8 mouse cellular contexts compared by ENCODE assay signal in the genomic region with DNA sequence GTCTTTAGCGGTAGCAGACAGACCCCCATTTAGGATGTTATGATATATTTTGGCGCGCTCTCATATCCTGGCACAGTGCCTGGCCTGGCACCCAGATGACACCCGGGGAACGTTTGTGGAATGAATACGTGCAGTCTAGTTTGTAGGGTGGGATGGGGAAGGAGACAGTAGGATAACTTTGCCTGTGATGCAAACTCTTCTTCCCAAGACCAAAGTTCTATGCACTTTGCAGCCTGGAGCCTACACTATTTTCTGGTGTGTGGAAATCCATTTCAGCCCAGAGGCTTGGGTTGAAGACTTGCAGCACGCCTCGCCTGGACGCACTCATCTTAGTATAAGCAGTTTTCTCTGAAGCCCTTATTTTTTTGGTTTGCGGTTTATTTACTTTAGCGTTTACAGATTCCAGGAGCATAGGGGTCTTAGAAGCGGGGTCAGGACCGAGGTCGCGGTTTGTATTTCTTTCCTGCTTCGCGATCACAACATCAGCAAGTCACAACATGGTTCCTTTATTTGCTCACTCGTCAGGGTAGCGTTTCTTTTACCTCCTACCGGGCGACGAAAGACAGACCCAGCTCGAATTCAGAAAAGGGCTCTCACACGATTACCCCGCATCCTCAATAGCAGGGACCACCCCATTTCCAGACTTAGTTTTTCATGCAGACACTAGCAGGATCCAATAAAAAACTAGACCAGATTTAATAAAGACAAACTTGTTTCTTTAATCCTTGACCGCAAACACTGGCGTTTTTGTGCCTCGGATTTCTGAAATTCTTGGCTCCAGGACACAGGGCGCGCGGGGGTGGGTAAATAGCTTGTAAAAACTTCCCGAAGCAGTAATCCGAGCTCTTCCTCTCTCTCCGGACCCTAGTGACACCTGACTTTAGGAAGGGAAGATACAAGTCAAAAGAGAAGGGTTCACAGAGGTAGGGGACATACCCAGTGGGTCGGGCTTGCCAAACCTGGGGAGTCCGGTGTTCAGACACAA. TPM values are rescaled to one million over a fixed set of nuclear protein-coding genes. Genes with fewer than 3 reads are reported as not detected.
A peak's percentile ranks its signal among the peaks of the same experiment; 100 is the strongest.
DNase-seq lines count a peak whose midpoint lies in the region; ATAC-seq and TF ChIP-seq lines count a peak whose summit lies in the region.

No protein-coding gene starts in this region.

- H3K4me3 ChIP-seq in gastrocnemius, adult 2 months: peak overlapping the region; percentile 96
- peak overlapping the region; percentile 84 for H3K4me3 ChIP-seq in heart, postnatal 0 days (ENCODE audit: low read depth, low read length)
- peak overlapping the region; percentile 59 to 82 for H3K4me3 ChIP-seq in liver, embryonic 14.5 days (ENCODE audit: insufficient read depth in 1 of 2, low read depth in 2 of 2, low read length in 2 of 2)
- peak overlapping the region; percentile 72 for H3K4me3 ChIP-seq in stomach, embryonic 14.5 days (ENCODE audit: low read depth, low read length)

- H3K27ac ChIP-seq in gastrocnemius, adult 2 months: peak overlapping the region; percentile 87
- peak overlapping the region; percentile 82 for H3K27ac ChIP-seq in heart, postnatal 0 days (ENCODE audit: low read depth)
- no peak overlapping the region for H3K27ac ChIP-seq in liver, embryonic 14.5 days
- H3K27ac ChIP-seq in stomach, embryonic 14.5 days (ENCODE audit: low read length): peak overlapping the region; percentile 69

- TF ChIP-seq CTCF in gastrocnemius, adult 2 months (IDR thresholded peaks at IDR 0.05): no peak
- no peak for TF ChIP-seq CTCF in heart, postnatal 0 days (IDR thresholded peaks at IDR 0.05; ENCODE audit: low read depth)
- no peak for TF ChIP-seq CTCF in liver, embryonic 14.5 days (IDR thresholded peaks at IDR 0.05; ENCODE audit: low read depth)

- DNase-seq in gastrocnemius, adult 2 months: no peak
- DNase-seq in gastrocnemius, adult 8-10 months (ENCODE audit: low spot score in 2 of 2): no peak
- DNase-seq in CD8-positive naive resting alpha-beta T cell, adult 2 months (ENCODE audit: low read depth in 2 of 2, low spot score in 2 of 2): peak; percentile 17 to 29
- DNase-seq in cerebellum, postnatal 14 days: peak; percentile 24 to 26
- DNase-seq in heart, postnatal 0 days (ENCODE audit: low spot score): peak; percentile 42
- DNase-seq in liver, embryonic 14.5 days (ENCODE audit: low read depth in 3 of 3, low spot score in 3 of 3): no peak
- no peak for DNase-seq in right cerebral cortex, postnatal 36 days (ENCODE audit: low spot score in 2 of 2)

- under 1% methylated on average over 36 of the region's 36 CpGs for WGBS in heart, postnatal 0 days
- WGBS in liver, embryonic 14.5 days (ENCODE audit: insufficient replicate concordance): 12% methylated on average over 36 of the region's 36 CpGs
- WGBS in stomach, embryonic 14.5 days: 3% methylated on average over 36 of the region's 36 CpGs

- ATAC-seq in heart, postnatal 0 days (ENCODE audit: insufficient read depth, low read depth): peak; percentile 20; the same call in 1 of the 2 replicates
- peak; percentile 34 for ATAC-seq in liver, embryonic 14.5 days (ENCODE audit: insufficient read depth)
- ATAC-seq in stomach, embryonic 14.5 days (ENCODE audit: insufficient number of reproducible peaks, insufficient read depth, low FRiP score, low read depth): no peak

- no peaks in the 10 kb centered on the region for H3K9me3 ChIP-seq in heart, postnatal 0 days (replicated peaks; ENCODE audit: control insufficient read depth, low read length)
- H3K9me3 ChIP-seq in liver, embryonic 14.5 days (ENCODE audit: control insufficient read depth, low read length): no peaks in the 10 kb centered on the region
- H3K9me3 ChIP-seq in stomach, embryonic 14.5 days (ENCODE audit: control insufficient read depth, low read depth, low read length): no peaks in the 10 kb centered on the region

- TF ChIP-seq EP300 in heart, postnatal 0 days (IDR thresholded peaks at IDR 0.05; ENCODE audit: low read depth): no peak
- no peak for TF ChIP-seq EP300 in liver, embryonic 14.5 days (IDR thresholded peaks at IDR 0.05; ENCODE audit: low read depth)

- intact Hi-C loops in gastrocnemius, adult 2 months (cut with DNase I): loop anchor here (2.0 to 5.0 kb wide), 2 partner anchors 27 to 95 kb away; partner anchors contain the start of gene Sumf1

- no peaks in the 10 kb centered on the region for H3K36me3 ChIP-seq in heart, postnatal 0 days (replicated peaks; ENCODE audit: control insufficient read depth, insufficient read depth, low read length)
- H3K36me3 ChIP-seq in liver, embryonic 14.5 days (replicated peaks; ENCODE audit: control insufficient read depth, insufficient read depth, low read depth): no peaks in the 10 kb centered on the region
- no peaks in the 10 kb centered on the region for H3K36me3 ChIP-seq in stomach, embryonic 14.5 days (ENCODE audit: control insufficient read depth, insufficient read depth, low read length)

- H3K4me1 ChIP-seq in heart, postnatal 0 days (ENCODE audit: control insufficient read depth, insufficient read depth): peaks cover 25% of the 10 kb centered on the region
- peaks cover 8 to 18% of the 10 kb centered on the region in 2 experiments for H3K4me1 ChIP-seq in liver, embryonic 14.5 days (replicated peaks; ENCODE audit: control insufficient read depth in 2 of 2, insufficient read depth in 2 of 2, low read length in 1 of 2)
- H3K4me1 ChIP-seq in stomach, embryonic 14.5 days (ENCODE audit: control insufficient read depth, insufficient read depth, low read length): peaks cover 19% of the 10 kb centered on the region

- peak overlapping the region; percentile 94 for H3K4me2 ChIP-seq in heart, postnatal 0 days (ENCODE audit: low read depth, low read length)
- peak overlapping the region; percentile 86 for H3K4me2 ChIP-seq in liver, embryonic 14.5 days (ENCODE audit: low read depth)
- peak overlapping the region; percentile 68 for H3K4me2 ChIP-seq in stomach, embryonic 14.5 days (replicated peaks; ENCODE audit: low read depth, low read length)

- no peaks in the 10 kb centered on the region for H3K27me3 ChIP-seq in heart, postnatal 0 days (ENCODE audit: control insufficient read depth, insufficient read depth, low read length)
- H3K27me3 ChIP-seq in liver, embryonic 14.5 days (ENCODE audit: control insufficient read depth, insufficient read depth, low read length): no peaks in the 10 kb centered on the region
- H3K27me3 ChIP-seq in stomach, embryonic 14.5 days (ENCODE audit: control insufficient read depth, insufficient read depth, low read length): no peaks in the 10 kb centered on the region

- peak overlapping the region; percentile 66 for H3K9ac ChIP-seq in heart, postnatal 0 days (replicated peaks; ENCODE audit: low read depth, low read length)
- H3K9ac ChIP-seq in liver, embryonic 14.5 days (replicated peaks): peak overlapping the region; percentile 77
- peak overlapping the region; percentile 30 for H3K9ac ChIP-seq in stomach, embryonic 14.5 days (replicated peaks; ENCODE audit: low read depth, low read length)

RNA-seq across cellular contexts. Expression of gene Itpr1, which starts 0.7 kb away (rescaled TPM):
- total RNA-seq in gastrocnemius, adult 2 months (2021): 10 to 100 TPM; 14.1 to 21.3 TPM
- 10 to 100 TPM; 10.2 to 18.0 (median 13.8) TPM for total RNA-seq in gastrocnemius, adult 8-10 months (2022)
- 22.2 and 41.9 TPM in 2 replicates for total RNA-seq in heart, postnatal 0 days (2014; rRNA removed; ENCODE audit: low replicate concordance)
- polyA plus RNA-seq in heart, postnatal 0 days (2015; fragmentation: Nextera tagmentation; extraction: Ambion mirVana): 5.7 and 7.1 TPM in 2 replicates
- 1.4 and 3.1 TPM in 2 replicates for polyA plus RNA-seq in liver, embryonic 14.5 days (2012; rRNA removed)
- 1.6 and 2.3 TPM in 2 replicates for polyA plus RNA-seq in liver, embryonic 14.5 days (2014; fragmentation: Nextera tagmentation; extraction: Ambion mirVana)
- 13.4 and 13.5 TPM in 2 replicates for polyA plus RNA-seq in stomach, embryonic 14.5 days (2014; fragmentation: Nextera tagmentation; extraction: Ambion mirVana)

RNA-seq across cellular contexts. Expression of gene Sumf1, which starts 26.8 kb away (rescaled TPM):
- total RNA-seq in gastrocnemius, adult 2 months (2021): 1 to 10 TPM; 7.4 to 9.4 TPM
- total RNA-seq in gastrocnemius, adult 8-10 months (2022): 1 to 10 TPM; 6.7 to 9.9 (median 7.6) TPM
- 29.5 and 52.2 TPM in 2 replicates for total RNA-seq in heart, postnatal 0 days (2014; rRNA removed; ENCODE audit: low replicate concordance)
- 17.2 and 19.7 TPM in 2 replicates for polyA plus RNA-seq in heart, postnatal 0 days (2015; fragmentation: Nextera tagmentation; extraction: Ambion mirVana)
- polyA plus RNA-seq in liver, embryonic 14.5 days (2012; rRNA removed): 3.8 and 5.4 TPM in 2 replicates
- 8.2 and 8.6 TPM in 2 replicates for polyA plus RNA-seq in liver, embryonic 14.5 days (2014; fragmentation: Nextera tagmentation; extraction: Ambion mirVana)
- polyA plus RNA-seq in stomach, embryonic 14.5 days (2014; fragmentation: Nextera tagmentation; extraction: Ambion mirVana): 23.6 and 23.9 TPM in 2 replicates

Comparison
In these comparisons a context has a peak if more than half of its experiments do, and no peak if none do; other contexts are left out.
1. DNase-seq: peak in CD8-positive naive resting alpha-beta T cell, adult 2 months (2 of 2), cerebellum, postnatal 14 days (2 of 2) and heart, postnatal 0 days (single experiment); none in gastrocnemius, adult 2 months (single experiment), gastrocnemius, adult 8-10 months (0 of 2), liver, embryonic 14.5 days (0 of 3) and right cerebral cortex, postnatal 36 days (0 of 2).
2. Peak in every context shown above with its lines, with median percentiles within 50 percentile points of each other: H3K4me3 ChIP-seq, H3K4me2 ChIP-seq and H3K9ac ChIP-seq.